Mouse (Mus musculus) liver, embryonic 14.5 days (tissue): Measurements from ENCODE around the gene Cobll1.

ENCODE experiments used
- CTCF ChIP-seq: IDR thresholded peaks from 2 replicates; pipeline ENCODE4 v1.5.1; 2016; ENCODE audit warnings: antibody characterized with exemption, low read depth, control low read depth
- EP300 ChIP-seq: IDR thresholded peaks from 2 replicates; pipeline ENCODE4 v1.6.1; 2016; ENCODE audit warnings: antibody characterized with exemption, low read depth

GRCm38 (mm10) chr2:65138992-65139391 is 100.2 kb downstream of the Cobll1 start:
- TF ChIP-seq CTCF: no peak
- no peak for TF ChIP-seq EP300
